Mouse (Mus musculus): Measurements from ENCODE around the gene Btn2a2.

GRCm38 (mm10) chr13:23537006-23537710 is 48.5 kb upstream of the Btn2a2 start:
- TF ChIP-seq POLR2A (IDR thresholded peaks at IDR 0.05; ENCODE audit: borderline replicate concordance, insufficient read depth, low read length) (no peak), CTCF (IDR thresholded peaks at IDR 0.05; ENCODE audit: borderline replicate concordance, insufficient read depth, low read depth, low read length) (no peak)

All from cerebellum, adult 2 months (tissue).